Mouse (Mus musculus): ENCODE measurements around the gene Rpusd4. TPM values are rescaled to one million over a fixed set of nuclear protein-coding genes. Genes with fewer than 3 reads are reported as not detected.

Rpusd4 gene
- polyA plus RNA-seq (2012), result 0.07 and 0.16 TPM in 2 replicates

DNA sequence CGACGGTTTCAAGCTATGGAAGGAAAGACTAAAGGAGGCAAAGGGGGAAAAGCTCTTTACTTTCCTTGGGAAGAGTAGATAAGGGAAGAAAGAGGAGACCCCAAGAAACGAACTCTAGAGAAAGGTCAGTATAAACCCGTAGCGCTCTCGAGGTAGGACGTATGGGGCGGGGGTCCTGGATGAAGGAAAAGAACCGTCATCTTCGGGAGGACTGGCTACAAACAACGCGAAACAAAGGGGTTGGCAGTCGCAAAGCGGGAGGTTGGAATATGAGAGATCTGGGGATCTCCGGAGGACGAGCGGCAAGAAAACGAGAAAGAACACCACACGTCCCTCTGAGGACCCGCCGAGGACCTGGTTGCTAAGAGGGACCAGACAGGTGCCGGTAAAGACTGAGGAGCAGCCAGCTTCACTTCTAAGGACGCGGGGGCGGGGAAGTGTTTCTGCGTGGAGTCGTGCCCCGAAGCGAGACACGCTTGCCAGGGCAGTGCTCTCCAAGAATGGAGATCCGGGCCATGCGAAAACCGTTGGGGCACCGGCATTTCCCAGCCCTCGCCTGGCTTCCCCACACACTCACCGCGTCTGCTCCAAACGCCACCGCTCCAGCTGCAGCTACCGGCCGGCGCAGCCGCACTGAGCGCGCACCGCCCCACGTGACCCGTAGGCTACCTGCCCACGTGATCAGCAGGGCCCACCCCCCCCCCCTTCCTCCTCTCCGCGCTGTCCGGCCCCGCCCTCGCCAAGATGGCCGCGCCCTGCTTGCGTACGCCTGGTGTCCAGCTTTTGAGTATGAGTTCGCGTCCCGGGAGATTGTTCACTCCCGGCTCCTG, at the start of gene Rpusd4, which contains the start of gene Fam118b:
TSS of gene Rpusd4 (plus strand) at position 720 of the 830 bp plus-strand sequence.
TSS of gene Fam118b (minus strand) at position 660 of the 830 bp plus-strand sequence.
- peaks cover 18% of the 10 kb centered on the region for H3K36me3 ChIP-seq (ENCODE audit: control insufficient read depth)
- H3K4me1 ChIP-seq (ENCODE audit: control insufficient read depth), result peaks cover 56% of the 10 kb centered on the region

DNA sequence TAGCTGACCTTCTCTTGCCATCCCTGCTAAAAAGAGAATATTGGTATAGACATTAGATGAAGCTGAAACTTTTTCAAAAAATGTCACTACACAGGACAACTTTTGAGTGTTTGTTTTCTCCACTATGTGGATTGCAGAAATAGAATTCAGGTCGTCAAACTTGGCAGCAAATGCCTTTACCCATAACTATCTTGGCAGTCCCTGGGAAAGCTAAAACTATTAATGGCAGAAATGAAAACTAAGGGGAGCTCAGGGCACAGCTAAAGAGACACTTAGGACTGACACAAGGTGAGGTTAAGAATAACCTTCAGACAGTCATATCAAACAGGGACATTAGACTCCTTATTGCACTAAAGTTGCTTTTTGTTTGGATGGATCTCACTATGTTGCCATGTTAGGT, 49.7 kb upstream of the Rpusd4 start:
- TF ChIP-seq TAL1 (IDR thresholded peaks at IDR 0.05; ENCODE audit: low read length), result no peak
- H3K4me3 ChIP-seq (replicated peaks), result no peak overlapping the region
- no peaks in the 10 kb centered on the region for H3K9me3 ChIP-seq (ENCODE audit: control insufficient read depth, low read length)
- peaks cover 79% of the 10 kb centered on the region for H3K36me3 ChIP-seq (ENCODE audit: control insufficient read depth)
- no peaks in the 10 kb centered on the region for H3K27me3 ChIP-seq (ENCODE audit: control insufficient read depth)
- H3K4me1 ChIP-seq (ENCODE audit: control insufficient read depth), result no peaks in the 10 kb centered on the region

More for the DNA sequence above, at the start of gene Rpusd4, which contains the start of gene Fam118b:
- TF ChIP-seq TAL1 (IDR thresholded peaks at IDR 0.05; ENCODE audit: low read length), result no peak
- TF ChIP-seq GATA1 (IDR thresholded peaks at IDR 0.05; ENCODE audit: low read length), result no peak
- Histone ChIP-seq H3K4me3 (replicated peaks) (peak within 1 kb of the TSS; percentile 92), H3K9me3 (ENCODE audit: control insufficient read depth, low read length) (no peaks in the 10 kb centered on the region), H3K27me3 (ENCODE audit: control insufficient read depth) (no peaks in the 10 kb centered on the region)

DNA sequence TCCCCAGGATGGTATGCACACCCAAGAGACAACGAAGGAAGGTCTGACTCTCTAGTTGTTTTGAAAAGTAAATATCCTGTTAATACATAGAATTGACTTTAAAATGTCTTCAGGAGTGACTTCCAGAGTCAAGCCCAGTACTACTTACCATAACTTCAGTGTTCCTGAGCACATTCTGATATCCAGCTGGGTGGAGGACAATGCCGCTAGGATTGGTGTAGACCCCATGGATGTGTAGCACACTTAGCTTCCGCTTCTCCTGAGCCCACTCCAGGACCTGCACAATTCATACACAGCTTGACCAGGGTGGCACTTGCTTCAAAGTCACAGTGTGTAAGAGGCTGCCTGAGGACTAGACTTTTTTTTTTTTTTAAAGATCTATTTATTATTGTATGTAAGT, 44.2 kb upstream of the Rpusd4 start:
- TF ChIP-seq GATA1 (IDR thresholded peaks at IDR 0.05; ENCODE audit: low read length) (no peak), TAL1 (IDR thresholded peaks at IDR 0.05; ENCODE audit: low read length) (no peak)
- Histone ChIP-seq H3K27me3 (ENCODE audit: control insufficient read depth) (no peaks in the 10 kb centered on the region), H3K4me1 (ENCODE audit: control insufficient read depth) (no peaks in the 10 kb centered on the region), H3K4me3 (replicated peaks) (no peak overlapping the region), H3K9me3 (ENCODE audit: control insufficient read depth, low read length) (no peaks in the 10 kb centered on the region), H3K36me3 (ENCODE audit: control insufficient read depth) (peaks cover 34% of the 10 kb centered on the region)

DNA sequence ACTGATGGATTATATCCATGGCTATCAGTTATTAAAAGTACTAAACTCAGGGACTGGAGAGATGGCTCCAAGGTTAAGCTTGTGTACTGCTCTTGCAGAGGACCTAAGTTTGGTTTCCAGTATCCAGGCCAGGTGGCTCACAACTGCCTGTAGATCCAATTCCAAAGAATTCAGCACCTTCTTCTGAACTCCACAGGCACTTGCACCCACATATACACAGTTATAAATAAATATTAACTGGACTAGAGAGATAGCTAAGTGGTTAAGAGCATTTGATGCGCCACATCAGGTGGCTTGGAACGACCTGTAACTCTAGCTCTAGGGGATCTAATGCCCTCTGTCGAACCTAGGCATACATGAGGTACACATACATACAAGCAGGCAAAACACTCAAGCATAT, 39.0 kb upstream of the Rpusd4 start:
- no peak overlapping the region for H3K4me3 ChIP-seq (replicated peaks)
- H3K27me3 ChIP-seq (ENCODE audit: control insufficient read depth), result no peaks in the 10 kb centered on the region
- H3K4me1 ChIP-seq (ENCODE audit: control insufficient read depth), result no peaks in the 10 kb centered on the region
- H3K36me3 ChIP-seq (ENCODE audit: control insufficient read depth), result peaks cover 12% of the 10 kb centered on the region
- no peaks in the 10 kb centered on the region for H3K9me3 ChIP-seq (ENCODE audit: control insufficient read depth, low read length)
- no peak for TF ChIP-seq TAL1 (IDR thresholded peaks at IDR 0.05; ENCODE audit: low read length)
- no peak for TF ChIP-seq GATA1 (IDR thresholded peaks at IDR 0.05; ENCODE audit: low read length)

DNA sequence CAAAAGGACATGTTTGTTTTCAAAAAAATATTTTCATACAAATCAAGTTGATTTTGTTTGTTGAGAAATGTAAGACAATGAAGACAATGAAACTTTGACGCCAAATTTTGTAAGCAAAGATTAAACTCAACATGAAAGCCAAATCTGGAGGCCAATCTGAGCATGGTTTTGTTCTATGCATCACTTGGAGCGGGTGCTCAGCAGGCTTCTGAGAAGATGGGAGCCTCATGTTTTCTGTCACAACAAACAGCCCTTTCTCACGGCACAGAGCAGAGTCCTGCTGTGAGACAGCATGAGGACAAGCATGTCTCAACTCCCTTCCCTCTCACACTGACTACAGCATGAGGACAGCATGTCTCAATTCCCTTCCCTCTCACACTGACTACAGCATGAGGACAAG, 31.7 kb upstream of the Rpusd4 start:
- H3K4me1 ChIP-seq (ENCODE audit: control insufficient read depth), result no peaks in the 10 kb centered on the region
- TF ChIP-seq GATA1 (IDR thresholded peaks at IDR 0.05; ENCODE audit: low read length), result no peak
- TF ChIP-seq TAL1 (IDR thresholded peaks at IDR 0.05; ENCODE audit: low read length), result no peak
- H3K36me3 ChIP-seq (ENCODE audit: control insufficient read depth), result peaks cover 17% of the 10 kb centered on the region
- no peaks in the 10 kb centered on the region for H3K9me3 ChIP-seq (ENCODE audit: control insufficient read depth, low read length)
- H3K27me3 ChIP-seq (ENCODE audit: control insufficient read depth), result no peaks in the 10 kb centered on the region
- no peak overlapping the region for H3K4me3 ChIP-seq (replicated peaks)

DNA sequence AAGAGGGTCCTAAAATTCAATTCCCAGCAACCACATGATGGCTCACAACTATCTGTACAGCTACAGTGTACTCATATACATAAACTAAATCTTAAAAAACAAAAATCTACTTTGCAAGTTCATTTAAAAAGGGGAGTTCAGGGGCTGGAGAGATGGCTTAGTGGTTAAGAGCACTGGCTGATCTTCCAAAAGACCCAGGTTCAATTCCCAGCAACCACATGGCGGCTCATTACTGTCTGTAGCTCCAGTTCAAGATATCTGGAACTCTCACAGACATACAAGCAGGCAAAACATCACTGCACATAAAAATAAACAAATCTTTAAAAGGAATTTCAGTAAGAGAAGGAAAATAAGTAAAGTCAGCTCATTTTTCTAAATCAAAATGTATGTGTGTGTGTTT, 29.3 kb upstream of the Rpusd4 start:
- Histone ChIP-seq H3K27me3 (ENCODE audit: control insufficient read depth) (no peaks in the 10 kb centered on the region), H3K4me1 (ENCODE audit: control insufficient read depth) (no peaks in the 10 kb centered on the region), H3K9me3 (ENCODE audit: control insufficient read depth, low read length) (no peaks in the 10 kb centered on the region), H3K4me3 (replicated peaks) (no peak overlapping the region), H3K36me3 (ENCODE audit: control insufficient read depth) (peaks cover 12% of the 10 kb centered on the region)
- no peak for TF ChIP-seq TAL1 (IDR thresholded peaks at IDR 0.05; ENCODE audit: low read length)
- TF ChIP-seq GATA1 (IDR thresholded peaks at IDR 0.05; ENCODE audit: low read length), result no peak

DNA sequence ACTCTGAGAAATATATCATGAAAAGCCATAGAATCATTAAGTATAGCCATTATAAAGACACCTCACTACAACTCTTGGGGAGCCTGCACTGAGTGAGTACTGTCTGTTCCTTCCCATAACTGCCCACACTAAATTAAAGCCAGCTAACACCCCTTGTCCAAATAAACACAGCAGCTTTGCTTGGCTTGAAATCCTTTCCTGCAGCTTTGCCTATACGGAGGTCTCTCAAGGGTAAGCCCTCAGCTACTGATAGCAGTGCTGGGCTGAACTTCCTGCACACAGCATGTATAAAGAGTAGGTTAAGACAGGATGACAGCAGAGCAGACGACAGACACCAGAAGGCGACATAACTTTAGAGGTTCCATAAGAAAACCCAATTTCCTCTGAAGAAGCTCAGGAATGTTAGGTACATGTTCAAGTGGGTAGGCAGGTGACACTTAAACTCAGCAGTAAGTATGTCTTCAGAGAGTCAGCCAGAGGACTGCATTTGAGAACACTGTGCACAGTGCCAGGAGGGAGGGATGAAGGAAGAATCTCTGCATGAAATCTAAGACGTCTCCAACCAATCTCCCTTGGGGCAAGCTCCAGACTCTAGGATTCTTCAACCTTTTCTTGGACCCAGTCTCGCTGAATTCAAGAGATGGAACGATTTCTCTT, 28.6 kb upstream of the Rpusd4 start:
- no peak overlapping the region for H3K4me3 ChIP-seq (replicated peaks)
- no peaks in the 10 kb centered on the region for H3K9me3 ChIP-seq (ENCODE audit: control insufficient read depth, low read length)
- TF ChIP-seq GATA1 (IDR thresholded peaks at IDR 0.05; ENCODE audit: low read length) (no peak), TAL1 (IDR thresholded peaks at IDR 0.05; ENCODE audit: low read length) (no peak)
- H3K36me3 ChIP-seq (ENCODE audit: control insufficient read depth), result peaks cover 7% of the 10 kb centered on the region
- H3K4me1 ChIP-seq (ENCODE audit: control insufficient read depth), result no peaks in the 10 kb centered on the region
- H3K27me3 ChIP-seq (ENCODE audit: control insufficient read depth), result no peaks in the 10 kb centered on the region

DNA sequence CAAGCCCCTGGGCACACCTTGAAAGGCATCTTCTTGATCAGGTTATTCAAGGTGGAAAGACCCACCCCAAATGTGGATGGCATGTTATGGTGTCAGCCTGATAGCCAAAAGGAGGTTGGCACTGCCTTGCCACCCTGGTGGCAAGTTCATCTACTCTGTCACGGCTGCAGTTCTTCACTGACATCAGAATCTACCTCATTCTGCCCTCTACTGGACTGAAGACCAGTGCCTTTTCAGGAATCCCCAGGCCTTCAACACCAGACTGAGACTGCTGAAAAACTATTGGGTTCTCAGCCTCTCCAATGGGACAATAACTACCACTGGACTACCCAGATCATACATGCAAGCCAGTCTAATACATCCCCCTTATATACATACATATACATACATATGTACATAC, 27.9 kb upstream of the Rpusd4 start:
- TF ChIP-seq GATA1 (IDR thresholded peaks at IDR 0.05; ENCODE audit: low read length), result no peak
- no peak for TF ChIP-seq TAL1 (IDR thresholded peaks at IDR 0.05; ENCODE audit: low read length)
- peaks cover 3% of the 10 kb centered on the region for H3K36me3 ChIP-seq (ENCODE audit: control insufficient read depth)
- no peak overlapping the region for H3K4me3 ChIP-seq (replicated peaks)
- H3K4me1 ChIP-seq (ENCODE audit: control insufficient read depth), result no peaks in the 10 kb centered on the region
- H3K27me3 ChIP-seq (ENCODE audit: control insufficient read depth), result no peaks in the 10 kb centered on the region
- no peaks in the 10 kb centered on the region for H3K9me3 ChIP-seq (ENCODE audit: control insufficient read depth, low read length)

DNA sequence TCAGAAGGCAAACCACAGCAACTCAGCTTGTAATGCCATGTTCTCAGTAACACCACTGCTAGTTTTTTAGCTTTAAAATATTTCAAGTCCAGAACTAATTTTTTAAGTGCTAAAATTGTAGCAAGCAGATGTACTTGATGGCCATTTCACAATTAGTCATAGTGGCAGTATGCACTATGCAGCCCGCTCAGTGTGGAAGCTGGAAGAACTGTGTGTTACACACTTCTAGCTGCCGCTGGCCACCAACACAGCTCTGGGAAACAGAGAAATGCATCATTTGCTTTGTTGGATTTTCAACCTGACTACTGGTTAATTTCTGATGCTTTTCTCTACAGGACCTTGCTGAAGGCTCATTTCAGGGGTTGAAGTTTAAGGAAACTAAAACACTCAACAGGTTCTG, 20.3 kb upstream of the Rpusd4 start:
- Histone ChIP-seq H3K4me1 (ENCODE audit: control insufficient read depth) (no peaks in the 10 kb centered on the region), H3K27me3 (ENCODE audit: control insufficient read depth) (no peaks in the 10 kb centered on the region), H3K4me3 (replicated peaks) (no peak overlapping the region), H3K9me3 (ENCODE audit: control insufficient read depth, low read length) (no peaks in the 10 kb centered on the region), H3K36me3 (ENCODE audit: control insufficient read depth) (no peaks in the 10 kb centered on the region)
- TF ChIP-seq GATA1 (IDR thresholded peaks at IDR 0.05; ENCODE audit: low read length) (no peak), TAL1 (IDR thresholded peaks at IDR 0.05; ENCODE audit: low read length) (no peak)
